Mouse (Mus musculus) gastrocnemius, postnatal 4 days (tissue): Measurements from ENCODE around the gene Carmil1. TPM values are rescaled to one million over a fixed set of nuclear protein-coding genes. Genes with fewer than 3 reads are reported as not detected.

ENCODE experiments used
- DNase-seq, 2 experiments: peaks; one replicate each; pipeline ENCODE4 v3.0.0; 2021 to 2022; ENCODE audit warnings: low spot score in 2 of 2, mixed read lengths in 2 of 2
- long read RNA-seq, 2 experiments: library from polyadenylated mRNA; stranded (forward); transcript quantifications; one replicate each; pipeline ENCODE4 v2.0.0; 2021
- total RNA-seq, 2 experiments: library from RNA; stranded (reverse); gene quantifications; 2 replicates each; pipeline ENCODE4 v1.2.3; 2021

Gene Carmil1
- total RNA-seq, result 1 to 10 TPM; 5.4 to 6.6 TPM
- long read RNA-seq, experiment 1, partial matches to known transcripts, result 1 of 3 reads
- long read RNA-seq, experiment 1, other reads (novel, unspliced or antisense), result 2 of 3 reads
- long read RNA-seq, experiment 2, partial matches to known transcripts, result 1 of 3 reads
- long read RNA-seq, experiment 2, other reads (novel, unspliced or antisense), result 2 of 3 reads

- peak; percentile 60 to 79 for DNase-seq
Observed at GRCm38 (mm10) chr13:24280439-24281431, at the start of gene Carmil1. Gene Carmil1 (minus strand): TSS chr13:24280795.

- DNase-seq, result no peak
Observed at GRCm38 (mm10) chr13:24330128-24330527, 49.5 kb upstream of the Carmil1 start.

DNA sequence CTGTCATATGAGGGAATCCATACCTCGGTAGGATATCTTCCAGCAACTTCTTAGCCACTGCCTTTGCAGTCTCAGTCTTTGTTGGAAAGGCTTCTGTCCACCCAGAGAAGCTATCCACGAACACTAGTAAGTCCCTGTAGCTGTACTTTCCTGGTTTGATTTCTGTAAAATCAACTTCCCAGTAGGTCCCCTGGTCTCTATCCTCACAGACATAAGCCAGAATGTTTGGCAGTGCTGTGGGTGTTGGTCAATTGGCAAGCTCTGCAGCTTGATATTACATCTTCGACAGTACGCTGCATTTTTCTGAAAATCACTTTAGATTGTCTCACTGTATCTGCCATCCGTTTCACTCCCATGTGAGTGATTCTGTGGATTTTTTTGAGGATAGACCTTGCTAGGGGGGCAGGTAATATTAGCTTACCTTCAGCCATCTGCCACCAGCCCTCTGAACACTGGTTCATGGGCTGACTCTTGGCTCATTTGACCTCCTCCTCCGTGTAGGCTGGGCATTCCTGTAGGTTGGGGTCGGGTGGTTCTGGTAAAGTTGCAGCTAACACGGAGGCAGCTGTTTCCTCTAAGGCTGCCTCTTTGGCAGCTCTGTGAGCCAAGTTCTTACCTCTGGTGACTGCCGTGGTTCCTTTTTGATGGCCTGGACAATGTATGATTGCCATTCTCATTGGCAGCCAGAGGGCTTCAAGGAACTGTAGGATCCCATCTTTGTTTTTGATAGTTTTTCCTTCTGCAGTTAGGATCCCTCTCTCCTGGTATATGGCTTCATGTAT is 47.6 kb upstream of the Carmil1 start:
- no peak for DNase-seq

- no peak for DNase-seq
Observed at GRCm38 (mm10) chr13:24327201-24327600, 46.6 kb upstream of the Carmil1 start, which contains the start of gene Cmah. Gene Cmah (plus strand): TSS chr13:24327404.

DNA sequence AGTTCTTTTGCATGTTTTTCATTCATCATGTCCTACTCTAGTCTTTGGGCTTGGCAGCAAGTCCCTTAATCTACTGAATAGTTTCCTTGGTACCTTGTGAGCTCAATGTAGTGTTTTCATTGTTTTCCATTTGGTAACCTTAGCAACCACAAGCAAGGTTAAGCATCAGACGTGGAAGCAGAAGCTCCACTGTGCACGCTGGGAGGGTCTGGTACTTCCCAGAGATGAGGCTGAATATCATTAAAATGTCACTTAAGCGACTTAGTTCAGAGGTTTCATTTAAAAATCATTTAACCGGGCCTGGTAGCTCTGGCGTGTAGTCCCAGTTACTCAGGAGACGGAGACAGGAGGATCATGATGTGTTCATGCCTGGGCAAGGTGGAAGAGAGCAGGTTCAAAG is 40.7 kb upstream of the Carmil1 start:
- DNase-seq, result no peak

- DNase-seq, result no peak
Observed at GRCm38 (mm10) chr13:24318618-24319017, 38.0 kb upstream of the Carmil1 start.

DNA sequence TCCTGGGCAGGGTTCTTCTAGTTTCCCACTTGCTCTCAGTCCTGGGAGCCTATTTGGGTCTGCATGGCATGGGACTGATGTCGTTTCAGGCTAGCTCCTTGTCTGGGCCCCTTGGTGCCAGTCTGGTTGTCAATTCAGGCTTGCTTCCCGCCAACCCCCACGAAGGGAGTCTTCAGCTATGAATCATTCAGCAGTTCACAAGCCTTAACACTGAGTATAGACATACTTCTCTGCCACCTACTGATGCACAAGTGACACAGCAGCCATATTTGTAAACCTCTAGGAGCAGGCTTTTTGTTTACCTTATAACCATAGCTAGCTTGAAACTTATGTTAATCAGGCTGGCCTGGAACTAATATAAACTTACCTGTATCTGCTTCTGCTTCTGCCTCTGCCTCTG is 36.0 kb upstream of the Carmil1 start:
- no peak for DNase-seq

- DNase-seq, result no peak
Observed at GRCm38 (mm10) chr13:24311011-24311940, 30.7 kb upstream of the Carmil1 start.

DNA sequence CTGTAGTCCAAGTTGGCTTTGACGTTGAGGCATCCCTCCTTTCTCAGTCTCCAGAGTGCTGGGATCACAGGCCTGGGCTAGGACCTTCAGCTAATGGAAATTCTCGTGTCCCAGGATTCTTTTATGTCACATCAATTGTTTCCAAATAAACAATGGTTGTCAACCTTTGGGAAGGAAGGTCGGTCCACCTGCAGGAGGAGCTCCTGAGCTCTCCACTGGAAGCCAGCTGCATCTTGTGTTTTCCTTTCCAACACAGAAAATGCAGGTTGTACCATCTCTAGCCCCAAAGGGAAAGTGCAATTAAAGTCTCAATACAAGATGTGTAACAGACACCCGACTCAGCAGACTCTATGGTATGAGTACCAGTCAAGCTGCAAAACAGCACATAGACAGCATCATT is 25.7 kb upstream of the Carmil1 start:
- no peak for DNase-seq

DNA sequence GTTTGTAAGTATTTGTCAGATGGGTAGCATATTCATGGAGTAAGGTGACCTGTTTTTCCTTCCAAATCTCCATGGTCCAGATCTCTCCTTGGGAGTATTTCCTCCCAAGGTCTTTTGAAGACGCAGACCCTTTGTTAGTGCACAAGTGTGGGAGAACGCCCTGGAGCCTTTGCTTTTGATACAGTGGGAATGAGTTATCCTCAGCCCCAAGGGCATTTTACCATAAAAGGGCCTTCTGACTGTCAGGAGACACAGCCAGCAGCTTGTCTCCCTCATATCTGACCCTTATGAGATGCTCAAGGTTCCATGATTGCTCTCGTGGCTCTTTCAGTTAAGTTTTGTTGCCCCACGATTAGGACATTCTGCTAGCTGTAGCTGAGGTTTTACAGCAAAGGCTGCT is 24.9 kb upstream of the Carmil1 start:
- no peak for DNase-seq

GRCm38 (mm10) chr13:24297252-24297651 is 16.7 kb upstream of the Carmil1 start:
- DNase-seq, result peak in 1 of 2 experiments; percentile 31

DNA sequence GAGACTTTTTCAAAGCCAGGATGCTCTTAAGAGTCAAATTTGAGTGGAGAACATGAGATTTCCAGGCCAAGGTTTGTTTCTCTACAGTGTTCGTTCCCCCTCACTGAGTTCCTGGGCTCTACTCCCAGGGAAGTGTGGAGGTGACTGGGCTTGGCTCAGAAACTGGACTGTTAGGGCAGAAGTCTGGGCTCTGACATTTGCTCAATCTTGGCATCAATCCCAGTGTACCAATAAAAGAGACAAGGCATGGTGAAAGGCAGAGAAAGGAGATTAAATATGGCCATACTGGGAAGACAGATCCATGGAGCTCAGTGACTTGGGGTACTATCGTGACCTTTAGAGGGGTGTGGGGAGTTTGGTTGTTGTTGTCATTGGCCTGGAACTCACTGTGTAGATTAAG is 6.8 kb upstream of the Carmil1 start:
- no peak for DNase-seq

GRCm38 (mm10) chr13:24279762-24280438 is 695 bp downstream of the Carmil1 start:
- peak in 1 of 2 experiments; percentile 17 for DNase-seq

GRCm38 (mm10) chr13:24279407-24279761 is 1.2 kb downstream of the Carmil1 start:
- DNase-seq, result no peak

GRCm38 (mm10) chr13:24272740-24273377 is 7.7 kb downstream of the Carmil1 start:
- no peak for DNase-seq

DNA sequence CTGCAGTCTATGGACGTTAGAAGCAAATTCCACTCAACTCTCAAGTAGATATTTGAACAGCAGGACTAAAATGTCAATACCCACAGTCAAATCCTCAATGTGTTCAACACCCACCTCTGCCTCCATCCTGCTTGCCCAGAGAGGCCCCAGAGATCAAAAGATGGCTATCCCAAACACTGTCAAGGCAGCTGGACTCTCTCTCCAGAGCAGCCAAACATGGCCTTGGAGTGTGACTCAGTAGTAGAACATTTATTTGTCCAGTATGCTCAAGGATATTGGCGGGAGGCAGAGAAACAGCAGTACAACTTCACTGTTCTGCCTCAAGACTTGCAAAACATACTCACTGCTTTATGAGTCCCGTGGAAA is 11.5 kb downstream of the Carmil1 start:
- no peak for DNase-seq

GRCm38 (mm10) chr13:24268355-24269099 is 12.1 kb downstream of the Carmil1 start:
- no peak for DNase-seq

GRCm38 (mm10) chr13:24264760-24265159 is 15.8 kb downstream of the Carmil1 start:
- DNase-seq, result no peak

- no peak for DNase-seq
Observed at GRCm38 (mm10) chr13:24263560-24263959, 17.0 kb downstream of the Carmil1 start.
